Mouse (Mus musculus) 3T3-L1 (cell line): ENCODE results near the gene D10Wsu102e.
"Not testable (repeated sequence)": the region's sequence is repeated elsewhere in the genome, so short reads cannot be mapped to it uniquely, and the experiment has no call there.

Experiments
- DNase-seq: peaks from one replicate; pipeline ENCODE4 v3.0.0-alpha.2; 2015; ENCODE audit warnings: low read depth, low spot score

Gene D10Wsu102e

GRCm38 (mm10) chr10:83346359-83346736 is 13.7 kb upstream of the D10Wsu102e start:
- DNase-seq: no peak

GRCm38 (mm10) chr10:83347494-83347893 is 12.5 kb upstream of the D10Wsu102e start:
- DNase-seq: no peak

- DNase-seq: no peak
These were observed 9.3 kb upstream of the D10Wsu102e start for GRCm38 (mm10) chr10:83350689-83351088.

GRCm38 (mm10) chr10:83351779-83352178 is 8.2 kb upstream of the D10Wsu102e start:
- not testable (repeated sequence) for DNase-seq

- DNase-seq: peak; percentile 52
These were observed 6.2 kb upstream of the D10Wsu102e start for GRCm38 (mm10) chr10:83353680-83354332.

GRCm38 (mm10) chr10:83354333-83354719 is 5.7 kb upstream of the D10Wsu102e start:
- DNase-seq: peak; percentile 85

GRCm38 (mm10) chr10:83356416-83356815 is 3.6 kb upstream of the D10Wsu102e start:
- DNase-seq: no peak

- DNase-seq: no peak
These were observed 570 bp upstream of the D10Wsu102e start for GRCm38 (mm10) chr10:83359451-83359850.

GRCm38 (mm10) chr10:83360356-83360755 is 335 bp downstream of the D10Wsu102e start:
- peak; percentile 14 for DNase-seq

GRCm38 (mm10) chr10:83361643-83362382 is 1.8 kb downstream of the D10Wsu102e start:
- DNase-seq: peak; percentile 70

GRCm38 (mm10) chr10:83363451-83363850 is 3.4 kb downstream of the D10Wsu102e start:
- no peak for DNase-seq

GRCm38 (mm10) chr10:83368918-83369317 is 8.9 kb downstream of the D10Wsu102e start:
- no peak for DNase-seq

- DNase-seq: no peak
These were observed 14.1 kb downstream of the D10Wsu102e start for GRCm38 (mm10) chr10:83374045-83374656.

GRCm38 (mm10) chr10:83375458-83375857 is 15.4 kb downstream of the D10Wsu102e start:
- DNase-seq: not testable (repeated sequence)

GRCm38 (mm10) chr10:83376911-83377682 is 17.1 kb downstream of the D10Wsu102e start:
- no peak for DNase-seq

GRCm38 (mm10) chr10:83378083-83378833 is 18.2 kb downstream of the D10Wsu102e start:
- no peak for DNase-seq

- no peak for DNase-seq
These were observed 20.5 kb downstream of the D10Wsu102e start for GRCm38 (mm10) chr10:83380501-83380900.

GRCm38 (mm10) chr10:83382528-83382927 is 22.5 kb downstream of the D10Wsu102e start:
- DNase-seq: no peak

GRCm38 (mm10) chr10:83382988-83383387 is 23.0 kb downstream of the D10Wsu102e start:
- no peak for DNase-seq

- no peak for DNase-seq
These were observed 23.8 kb downstream of the D10Wsu102e start for GRCm38 (mm10) chr10:83383863-83384262.
